Mouse (Mus musculus) midbrain, embryonic 11.5 days (tissue): Measurements from ENCODE around the gene Nipsnap2. TPM values are rescaled to one million over a fixed set of nuclear protein-coding genes. Genes with fewer than 3 reads are reported as not detected.
A peak's percentile ranks its signal among the peaks of the same experiment; 100 is the strongest.
"Not testable (repeated sequence)": the region's sequence is repeated elsewhere in the genome, so short reads cannot be mapped to it uniquely, and the experiment has no call there.

Experiments
- ATAC-seq: fragments of 200-750 bp; cut with Nextera tagmentation; 2 replicates; pipeline ENCODE4 v1.8.0; 2017; ENCODE audit warnings: moderate TSS enrichment, moderate library complexity; ENCODE audit not compliant: low FRiP score
- DNase-seq: peaks from one replicate; pipeline ENCODE4 v3.0.0; 2015; ENCODE audit warnings: low spot score; ENCODE audit errors: missing footprints
- H3K27ac ChIP-seq: fragments of 300-500 bp; sonication (generic); 2 replicates; pipeline ENCODE4 v1.5.1; 2014; ENCODE audit warnings: low read depth, low read length
- H3K27me3 ChIP-seq: fragments of 300-500 bp; sonication (generic); 2 replicates; pipeline ENCODE4 v1.6.1; 2014; ENCODE audit warnings: mild to moderate bottlenecking, low read length, moderate library complexity, mixed read lengths; ENCODE audit not compliant: control insufficient read depth, insufficient read depth
- H3K36me3 ChIP-seq: fragments of 300-500 bp; sonication (generic); 2 replicates; pipeline ENCODE4 v1.6.1; 2014; ENCODE audit warnings: mild to moderate bottlenecking, low read length, moderate library complexity, mixed read lengths; ENCODE audit not compliant: control insufficient read depth, insufficient read depth
- H3K4me1 ChIP-seq: fragments of 300-500 bp; sonication (generic); 2 replicates; pipeline ENCODE4 v1.6.1; 2014; ENCODE audit warnings: low read length; ENCODE audit not compliant: control insufficient read depth, insufficient read depth
- H3K4me2 ChIP-seq: fragments of 300-500 bp; sonication (generic); 2 replicates; pipeline ENCODE4 v1.6.1; 2014; ENCODE audit warnings: mild to moderate bottlenecking, moderate library complexity
- H3K4me3 ChIP-seq: fragments of 300-500 bp; sonication (generic); 2 replicates; pipeline ENCODE4 v1.5.1; 2014; ENCODE audit warnings: low read depth, low read length
- H3K9ac ChIP-seq: fragments of 300-500 bp; sonication (generic); 2 replicates; pipeline ENCODE4 v1.6.1; 2014; ENCODE audit warnings: low read length
- H3K9me3 ChIP-seq: fragments of 300-500 bp; sonication (generic); 2 replicates; pipeline ENCODE4 v1.6.1; 2016; ENCODE audit warnings: low read length; ENCODE audit not compliant: control insufficient read depth
- whole genome bisulfite sequencing: fragments of 180-500 bp; shearing (Covaris S2); extraction: QIAGEN DNeasy Blood & Tissue Kit; methylation state at CpG from one replicate; pipeline ENCODE4 v1.1.7; 2014; 5-methylcytosine and 5-hydroxymethylcytosine counted together
- polyA plus RNA-seq: library from polyadenylated mRNA; unstranded; fragments of >200 nt; fragmentation: Nextera tagmentation; extraction: Ambion mirVana; gene quantifications from 2 replicates; pipeline ENCODE4 v1.2.1, GENCODE M21; 2014

Gene Nipsnap2
- polyA plus RNA-seq, 1 experiment from 2014 or later = 83.6 TPM

DNA sequence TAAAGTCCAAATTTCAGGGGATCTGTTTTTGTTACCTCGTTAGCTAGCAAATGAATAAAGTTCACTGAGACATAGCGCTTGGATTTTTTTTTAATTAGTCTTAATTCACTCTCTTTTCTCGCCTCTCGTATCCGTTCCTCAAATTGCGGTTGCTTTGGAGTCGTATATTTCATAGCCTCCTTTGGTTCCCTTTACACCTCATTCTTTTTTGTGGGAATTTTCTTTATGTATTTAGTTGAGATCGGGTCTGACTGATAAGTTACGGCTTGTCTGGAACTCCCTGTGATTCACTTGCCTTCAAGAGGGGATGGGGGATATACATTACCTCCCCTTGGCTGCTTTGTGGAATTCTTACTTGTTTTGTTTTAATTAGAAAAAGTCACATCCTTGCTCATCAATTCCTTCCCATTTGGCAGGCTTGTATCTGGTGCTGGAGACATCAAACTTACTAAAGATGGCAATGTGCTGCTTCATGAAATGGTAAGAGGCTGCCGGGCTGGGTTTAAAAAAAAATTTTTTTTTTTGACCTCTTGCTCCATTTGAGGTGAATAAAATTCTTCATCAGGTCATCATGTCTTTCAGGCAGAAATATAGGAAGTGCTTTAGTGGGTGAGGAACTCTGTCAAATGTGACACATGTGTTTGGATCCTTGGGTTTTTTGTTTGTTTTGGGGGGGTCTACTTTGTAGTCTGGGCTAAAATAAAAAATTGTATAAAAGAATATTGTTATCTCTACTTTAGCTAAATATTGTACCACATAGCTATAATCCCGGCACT is 63.1 kb downstream of the Nipsnap2 start:
- peak overlapping the region; percentile 49 for H3K4me2 ChIP-seq
- peak overlapping the region; percentile 89 for H3K9ac ChIP-seq
- no peaks in the 10 kb centered on the region for H3K27me3 ChIP-seq
- no peaks in the 10 kb centered on the region for H3K9me3 ChIP-seq
- H3K36me3 ChIP-seq = peaks cover 21% of the 10 kb centered on the region
- ATAC-seq (no peak), DNase-seq (peak; percentile 86)
- no peak overlapping the region for H3K27ac ChIP-seq
- peaks cover 7% of the 10 kb centered on the region; the same call in 1 of the 2 replicates for H3K4me1 ChIP-seq
- H3K4me3 ChIP-seq = peak overlapping the region; percentile 74
- 15% methylated on average over 11 of the region's 11 CpGs for WGBS

- not testable (repeated sequence) for H3K9ac ChIP-seq, H3K4me2 ChIP-seq, H3K4me3 ChIP-seq, H3K4me1 ChIP-seq, ATAC-seq, DNase-seq, H3K27me3 ChIP-seq, H3K27ac ChIP-seq, H3K9me3 ChIP-seq
- H3K36me3 ChIP-seq = peaks cover 27% of the 10 kb centered on the region
- WGBS = 95% methylated on average over 7 of the region's 8 CpGs
These were observed 65.7 kb downstream of the Nipsnap2 start for GRCm38 (mm10) chr5:129790591-129790990.

Other genes starting within 250 kb of the Nipsnap2 start
- gene Sfswap, start 223.8 kb upstream of the Nipsnap2 start, polyA plus RNA-seq = 41.9 and 43.1 TPM in 2 replicates
- gene Mmp17, start 140.9 kb upstream of the Nipsnap2 start, polyA plus RNA-seq = 3.6 and 4.6 TPM in 2 replicates
- 6.1 and 8.2 TPM in 2 replicates for gene Zfp11, start 55.0 kb upstream of the Nipsnap2 start, polyA plus RNA-seq
- not detected in 2 replicates for gene Sept14, start 16.6 kb upstream of the Nipsnap2 start, polyA plus RNA-seq
- gene Mrps17, start 9.6 kb upstream of the Nipsnap2 start, polyA plus RNA-seq = 180 and 189 TPM in 2 replicates
- 42.2 and 42.3 TPM in 2 replicates for gene Psph, start 62.4 kb downstream of the Nipsnap2 start, polyA plus RNA-seq
- gene Sumf2, start 121.9 kb downstream of the Nipsnap2 start, polyA plus RNA-seq = 48.2 and 53.4 TPM in 2 replicates
- 880 and 964 TPM in 2 replicates for gene Chchd2, start 162.4 kb downstream of the Nipsnap2 start, polyA plus RNA-seq
- 7.1 and 9.3 TPM in 2 replicates for gene Zbed5, start 170.7 kb downstream of the Nipsnap2 start, polyA plus RNA-seq
- 0.18 and 0.22 TPM in 2 replicates for gene Phkg1, start 173.5 kb downstream of the Nipsnap2 start, polyA plus RNA-seq
- 3.7 and 5.4 TPM in 2 replicates for gene Nupr1l, start 183.5 kb downstream of the Nipsnap2 start, polyA plus RNA-seq
- gene Vkorc1l1, start 216.9 kb downstream of the Nipsnap2 start, polyA plus RNA-seq = 36.0 and 36.8 TPM in 2 replicates